Mouse (Mus musculus): ENCODE data around the gene Gm5105. TPM values are rescaled to one million over a fixed set of nuclear protein-coding genes. Genes with fewer than 3 reads are reported as not detected.
A peak's percentile ranks its signal among the peaks of the same experiment; 100 is the strongest.

Gene Gm5105
- polyA plus RNA-seq, 1 experiment from 2014 or later, result not detected

DNA sequence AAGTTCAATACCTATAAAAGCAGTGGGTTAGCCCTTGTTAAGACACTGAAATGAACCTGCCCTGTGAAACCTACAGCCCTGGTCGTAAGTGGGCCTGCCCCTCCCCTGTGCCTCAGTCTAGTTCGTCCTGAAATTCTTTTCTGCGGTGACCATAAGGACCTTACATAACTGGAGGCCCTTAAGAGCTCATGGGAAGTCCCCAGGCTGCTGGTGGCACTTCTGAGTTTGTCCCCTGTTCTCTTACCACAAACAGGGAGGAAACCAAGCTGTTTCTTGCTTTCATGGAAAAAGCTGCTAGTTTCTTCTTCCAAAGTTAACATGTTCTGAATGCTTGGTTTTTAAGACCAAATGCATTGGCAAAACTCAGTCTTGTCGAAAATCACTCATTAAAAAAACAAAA lies 65.3 kb downstream of the Gm5105 start:
- Histone ChIP-seq H3K4me2 (ENCODE audit: low read length) (no peak overlapping the region), H3K27me3 (replicated peaks; ENCODE audit: control insufficient read depth, insufficient read depth, low read length) (no peaks in the 10 kb centered on the region), H3K36me3 (ENCODE audit: control insufficient read depth, insufficient read depth, low read length) (no peaks in the 10 kb centered on the region), H3K4me3 (ENCODE audit: low read depth, low read length) (no peak overlapping the region), H3K9me3 (replicated peaks; ENCODE audit: control insufficient read depth, low read length) (0 out of 2 replicates have a peak, but pooled peaks cover 3% of the 10 kb centered on the region), H3K27ac (ENCODE audit: low read depth, low read length) (no peak overlapping the region), H3K4me1 (ENCODE audit: control insufficient read depth, insufficient read depth, low read length) (peaks cover 4% of the 10 kb centered on the region; the same call in 1 of the 2 replicates), H3K9ac (ENCODE audit: low read length) (no peak overlapping the region)
- no peak for ATAC-seq
- WGBS, result 86% methylated on average over 4 of the region's 4 CpGs
- no peak for DNase-seq (ENCODE audit: low spot score)

DNA sequence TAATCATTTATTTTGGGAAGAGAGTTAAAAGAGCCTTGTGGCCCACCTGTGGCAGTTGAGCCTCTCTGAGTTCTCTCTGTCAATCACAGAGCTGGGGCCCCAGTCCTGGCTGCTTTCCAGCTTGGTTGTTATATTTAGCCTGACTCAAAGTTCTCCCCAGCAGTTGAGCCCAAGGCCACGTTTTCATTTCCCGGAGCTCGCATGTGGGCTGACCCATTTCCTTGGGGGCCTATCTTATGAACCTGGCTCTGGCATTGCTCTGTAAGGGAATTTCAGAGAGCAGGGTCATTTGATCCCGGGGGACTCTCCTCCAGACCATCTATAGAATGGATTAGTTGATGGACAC lies 66.5 kb downstream of the Gm5105 start:
- Histone ChIP-seq H3K4me1 (ENCODE audit: control insufficient read depth, insufficient read depth, low read length) (peaks cover 4% of the 10 kb centered on the region; the same call in 1 of the 2 replicates), H3K9me3 (replicated peaks; ENCODE audit: control insufficient read depth, low read length) (0 out of 2 replicates have a peak, but pooled peaks cover 3% of the 10 kb centered on the region), H3K36me3 (ENCODE audit: control insufficient read depth, insufficient read depth, low read length) (no peaks in the 10 kb centered on the region), H3K27ac (ENCODE audit: low read depth, low read length) (no peak overlapping the region), H3K9ac (ENCODE audit: low read length) (no peak overlapping the region), H3K4me3 (ENCODE audit: low read depth, low read length) (no peak overlapping the region), H3K4me2 (ENCODE audit: low read length) (no peak overlapping the region), H3K27me3 (replicated peaks; ENCODE audit: control insufficient read depth, insufficient read depth, low read length) (no peaks in the 10 kb centered on the region)
- 52% methylated on average over 4 of the region's 4 CpGs for WGBS
- ATAC-seq (no peak), DNase-seq (ENCODE audit: low spot score) (no peak)

DNA sequence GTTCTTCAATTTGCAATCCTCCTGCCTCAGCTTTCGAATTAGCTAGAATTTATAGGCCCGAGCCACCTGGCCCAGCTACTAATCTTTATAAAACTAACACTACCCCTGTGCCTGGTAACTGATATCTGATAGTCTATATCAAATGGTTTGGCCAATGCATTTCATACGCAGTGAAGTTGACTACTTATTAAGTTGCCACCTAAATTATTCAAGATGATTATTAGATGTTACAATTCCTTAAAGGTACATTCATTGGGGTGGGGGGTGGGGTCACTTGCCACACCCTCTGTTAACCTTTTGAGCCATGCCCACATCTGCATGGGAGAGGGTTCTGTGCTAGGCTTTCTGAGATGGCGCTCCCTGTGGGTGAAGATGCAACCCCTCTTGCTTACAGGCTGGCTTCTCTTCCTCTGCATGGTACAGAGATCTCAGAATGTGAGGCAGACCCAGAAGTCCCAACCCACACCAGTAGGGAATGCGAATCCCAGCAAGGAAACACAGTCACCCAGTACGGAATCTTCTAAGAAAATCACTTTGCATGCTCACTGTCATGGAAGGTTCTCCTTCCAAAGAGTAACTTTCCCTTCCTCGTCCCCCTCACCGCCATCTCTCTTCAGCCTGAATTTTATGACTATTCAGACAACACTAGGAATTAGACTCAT lies 67.0 kb downstream of the Gm5105 start:
- no peak overlapping the region for H3K9ac ChIP-seq (ENCODE audit: low read length)
- WGBS, result 86% methylated on average over 8 of the region's 8 CpGs
- H3K36me3 ChIP-seq (ENCODE audit: control insufficient read depth, insufficient read depth, low read length), result no peaks in the 10 kb centered on the region
- H3K4me1 ChIP-seq (ENCODE audit: control insufficient read depth, insufficient read depth, low read length), result peaks cover 6% of the 10 kb centered on the region
- no peak for DNase-seq (ENCODE audit: low spot score)
- H3K9me3 ChIP-seq (replicated peaks; ENCODE audit: control insufficient read depth, low read length), result 0 out of 2 replicates have a peak, but pooled peaks cover 3% of the 10 kb centered on the region
- H3K4me3 ChIP-seq (ENCODE audit: low read depth, low read length), result no peak overlapping the region
- H3K27me3 ChIP-seq (replicated peaks; ENCODE audit: control insufficient read depth, insufficient read depth, low read length), result no peaks in the 10 kb centered on the region
- no peak for ATAC-seq
- H3K4me2 ChIP-seq (ENCODE audit: low read length), result no peak overlapping the region
- H3K27ac ChIP-seq (ENCODE audit: low read depth, low read length), result no peak overlapping the region

DNA sequence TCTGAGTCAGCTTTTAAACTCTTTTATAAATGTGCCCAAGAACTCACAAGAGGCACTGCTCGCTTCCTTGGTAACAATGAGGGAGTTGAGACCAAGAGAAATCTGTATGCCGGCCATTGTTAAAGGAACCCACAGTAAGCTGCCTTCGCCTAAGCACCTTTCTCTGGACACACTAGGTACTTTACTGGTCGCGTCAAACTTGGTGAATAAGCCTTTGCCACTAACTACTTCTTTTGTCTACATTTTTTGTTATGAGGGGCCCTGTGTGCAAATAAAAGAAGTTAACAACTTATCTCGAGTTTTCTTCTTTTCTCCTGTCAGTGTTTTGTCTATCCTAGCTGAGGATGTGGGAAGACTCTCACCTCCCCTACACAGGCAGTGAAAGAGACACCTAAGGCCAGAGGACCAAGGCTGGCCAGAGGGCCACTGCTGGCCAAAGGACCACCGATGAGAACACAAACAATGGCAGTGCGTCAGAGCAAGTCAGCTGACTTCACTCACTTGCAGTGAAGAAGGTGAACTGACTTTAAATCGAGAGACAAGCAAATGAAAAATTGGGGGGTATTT lies 67.9 kb downstream of the Gm5105 start:
- no peaks in the 10 kb centered on the region for H3K36me3 ChIP-seq (ENCODE audit: control insufficient read depth, insufficient read depth, low read length)
- 0 out of 2 replicates have a peak overlapping the region, but pooled peaks have one; percentile 9 for H3K4me2 ChIP-seq (ENCODE audit: low read length)
- peak; percentile 27 for DNase-seq (ENCODE audit: low spot score)
- no peak overlapping the region for H3K9ac ChIP-seq (ENCODE audit: low read length)
- ATAC-seq, result no peak
- H3K4me1 ChIP-seq (ENCODE audit: control insufficient read depth, insufficient read depth, low read length), result peaks cover 10% of the 10 kb centered on the region
- no peak overlapping the region for H3K4me3 ChIP-seq (ENCODE audit: low read depth, low read length)
- WGBS, result 34% methylated on average over 9 of the region's 9 CpGs
- H3K27me3 ChIP-seq (replicated peaks; ENCODE audit: control insufficient read depth, insufficient read depth, low read length), result no peaks in the 10 kb centered on the region
- H3K9me3 ChIP-seq (replicated peaks; ENCODE audit: control insufficient read depth, low read length), result no peaks in the 10 kb centered on the region
- no peak overlapping the region for H3K27ac ChIP-seq (ENCODE audit: low read depth, low read length)

Other genes starting within 250 kb of the Gm5105 start
- 1,646 and 1,983 TPM in 2 replicates for gene H2afz, start 202.9 kb downstream of the Gm5105 start, polyA plus RNA-seq (2014; fragmentation: Nextera tagmentation; extraction: Ambion mirVana)
- 6.3 and 9.1 TPM in 2 replicates for gene Dnajb14, start 199.7 kb downstream of the Gm5105 start, polyA plus RNA-seq (2014; fragmentation: Nextera tagmentation; extraction: Ambion mirVana)
- gene Lamtor3, start 148.9 kb downstream of the Gm5105 start, polyA plus RNA-seq (2014; fragmentation: Nextera tagmentation; extraction: Ambion mirVana), result 143 and 153 TPM in 2 replicates
- gene Dapp1, start 85.8 kb downstream of the Gm5105 start, polyA plus RNA-seq (2014; fragmentation: Nextera tagmentation; extraction: Ambion mirVana), result 2.4 and 4.4 TPM in 2 replicates
- gene 1110002E22Rik, start 2.3 kb downstream of the Gm5105 start, polyA plus RNA-seq (2014; fragmentation: Nextera tagmentation; extraction: Ambion mirVana), result 0.03 and 0.04 TPM in 2 replicates
- gene Trmt10a, start 76.1 kb upstream of the Gm5105 start, polyA plus RNA-seq (2014; fragmentation: Nextera tagmentation; extraction: Ambion mirVana), result 6.0 and 9.5 TPM in 2 replicates
- gene Mttp, start 77.6 kb upstream of the Gm5105 start, polyA plus RNA-seq (2014; fragmentation: Nextera tagmentation; extraction: Ambion mirVana), result 7.5 and 8.6 TPM in 2 replicates
- gene 4930579F01Rik, start 126.4 kb upstream of the Gm5105 start, polyA plus RNA-seq (2014; fragmentation: Nextera tagmentation; extraction: Ambion mirVana), result not detected in 2 replicates
- 0.14 and 0.96 TPM in 2 replicates for gene Adh7, start 150.4 kb upstream of the Gm5105 start, polyA plus RNA-seq (2014; fragmentation: Nextera tagmentation; extraction: Ambion mirVana)
- 0.47 and 0.57 TPM in 2 replicates for gene Adh1, start 193.6 kb upstream of the Gm5105 start, polyA plus RNA-seq (2014; fragmentation: Nextera tagmentation; extraction: Ambion mirVana)
- gene Adh6a, start 245.9 kb upstream of the Gm5105 start, polyA plus RNA-seq (2014; fragmentation: Nextera tagmentation; extraction: Ambion mirVana), result not detected in 2 replicates

Data from forebrain, embryonic 14.5 days (tissue).